Comparison of ENCODE assay signal across 20 mouse cellular contexts in genomic region chr5:97432512-97432911, GRCm38 (mm10). TPM values are rescaled to one million over a fixed set of nuclear protein-coding genes. Genes with fewer than 3 reads are reported as not detected.
"Had no signal": no experiment of that assay in that cellular context is flagged by ENCODE, and none has a peak within 500 bp of the region (broad histone marks: within the 10 kb centered on the region; RNA-seq: fewer than 3 reads in every experiment).

No protein-coding gene starts in this region.

- H3K4me3 ChIP-seq: midbrain, embryonic 10.5 days; midbrain, embryonic 12.5 days; myocyte; neural tube, embryonic 13.5 days; neural tube, embryonic 15.5 days had no signal

- DNase-seq: lung, adult 18-20 months; lung, embryonic 14.5 days; lung, postnatal 10 days; lung, postnatal 4 days; midbrain, embryonic 14.5 days; retina, postnatal 1 day; right cerebral cortex, adult 18-20 months; right cerebral cortex, postnatal 25 days; right cerebral cortex, postnatal 4 days; spleen, adult 18-20 months; thymus, adult 18-20 months; thymus, postnatal 14 days; thymus, postnatal 36 days had no signal

- H3K27ac ChIP-seq: midbrain, embryonic 10.5 days; midbrain, embryonic 12.5 days; neural tube, embryonic 13.5 days; neural tube, embryonic 15.5 days had no signal

RNA-seq across cellular contexts. Expression of gene Gk2, which starts 24.3 kb away (rescaled TPM):
- total RNA-seq: megakaryocyte, adult 5-6 weeks; megakaryocyte-erythroid progenitor cell, adult 5-6 weeks had no signal

RNA-seq across cellular contexts. Expression of gene Naa11, which starts 40.3 kb away (rescaled TPM):
- total RNA-seq: megakaryocyte, adult 5-6 weeks; megakaryocyte-erythroid progenitor cell, adult 5-6 weeks had no signal
